11 mouse cellular contexts compared by ENCODE assay signal in the genomic region with DNA sequence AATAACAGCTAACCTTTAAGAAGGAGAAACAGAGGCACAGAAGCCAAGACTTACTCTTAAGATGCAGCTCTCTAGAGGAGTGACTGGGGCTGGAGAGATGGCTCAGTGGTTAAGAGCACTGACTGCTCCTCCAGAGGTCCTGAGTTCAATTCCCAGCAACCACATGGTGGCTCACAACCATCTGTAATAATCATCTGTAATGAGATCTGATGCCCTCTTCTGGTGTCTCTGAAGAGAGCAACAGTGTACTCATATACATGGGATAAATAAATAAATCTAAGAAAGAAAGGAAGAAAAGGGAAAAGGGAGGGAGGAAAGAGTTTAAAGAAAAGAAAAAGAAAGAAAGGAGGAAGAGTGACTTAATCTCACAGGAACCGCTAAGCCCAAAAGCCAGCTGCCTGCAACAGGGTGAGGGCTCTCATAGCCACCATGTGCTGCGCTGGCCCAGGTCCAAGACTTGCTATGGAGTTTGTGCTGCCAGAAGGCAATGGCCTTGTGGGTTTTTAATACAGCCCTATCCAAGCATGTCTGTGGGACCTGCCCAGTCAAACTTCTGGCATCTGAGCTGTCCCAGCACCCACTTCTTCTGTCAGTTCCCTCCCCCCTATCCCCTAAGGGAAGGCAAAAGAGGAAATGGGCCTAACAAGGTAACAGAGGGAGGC.
DNase-seq lines count a peak whose midpoint lies in the region; ATAC-seq lines count a peak whose summit lies in the region.
"Had no signal": no experiment of that assay in that cellular context is flagged by ENCODE, and none has a peak within 500 bp of the region (broad histone marks: within the 10 kb centered on the region; RNA-seq: fewer than 3 reads in every experiment).

No protein-coding gene starts in this region.

- no peaks in the 10 kb centered on the region for H3K9me3 ChIP-seq in hindbrain, embryonic 14.5 days (ENCODE audit: control insufficient read depth, low read length)
- no peaks in the 10 kb centered on the region for H3K9me3 ChIP-seq in hindbrain, embryonic 16.5 days (ENCODE audit: control insufficient read depth, low read length)
- no peaks in the 10 kb centered on the region for H3K9me3 ChIP-seq in hindbrain, embryonic 11.5 days (ENCODE audit: control insufficient read depth, low read length)
- H3K9me3 ChIP-seq: embryonic facial prominence, embryonic 12.5 days; midbrain, embryonic 15.5 days had no signal

- ATAC-seq in hindbrain, embryonic 14.5 days (ENCODE audit: low FRiP score), result no peak
- ATAC-seq in hindbrain, embryonic 16.5 days, result no peak
- ATAC-seq in hindbrain, embryonic 11.5 days (ENCODE audit: low FRiP score), result no peak
- ATAC-seq: midbrain, embryonic 15.5 days had no signal

- no peaks in the 10 kb centered on the region for H3K4me1 ChIP-seq in hindbrain, embryonic 14.5 days (replicated peaks; ENCODE audit: control insufficient read depth, insufficient read depth, low read length)
- no peaks in the 10 kb centered on the region for H3K4me1 ChIP-seq in hindbrain, embryonic 16.5 days (ENCODE audit: control insufficient read depth, insufficient read depth, low read depth, low read length)
- no peaks in the 10 kb centered on the region for H3K4me1 ChIP-seq in hindbrain, embryonic 11.5 days (replicated peaks; ENCODE audit: control insufficient read depth, insufficient read depth, low read length)
- H3K4me1 ChIP-seq: midbrain, embryonic 15.5 days had no signal

- H3K27me3 ChIP-seq in hindbrain, embryonic 14.5 days (ENCODE audit: control insufficient read depth, insufficient read depth, low read length), result no peaks in the 10 kb centered on the region
- H3K27me3 ChIP-seq in hindbrain, embryonic 16.5 days (replicated peaks; ENCODE audit: control insufficient read depth, insufficient read depth, low read length), result no peaks in the 10 kb centered on the region
- no peaks in the 10 kb centered on the region for H3K27me3 ChIP-seq in hindbrain, embryonic 11.5 days (ENCODE audit: control insufficient read depth, insufficient read depth, low read length)
- H3K27me3 ChIP-seq: embryonic facial prominence, embryonic 12.5 days; midbrain, embryonic 15.5 days had no signal

- H3K4me2 ChIP-seq in hindbrain, embryonic 14.5 days (replicated peaks), result no peak overlapping the region
- H3K4me2 ChIP-seq in hindbrain, embryonic 16.5 days (ENCODE audit: low read length), result no peak overlapping the region
- no peak overlapping the region for H3K4me2 ChIP-seq in hindbrain, embryonic 11.5 days (replicated peaks; ENCODE audit: low read depth, low read length)
- H3K4me2 ChIP-seq: embryonic facial prominence, embryonic 12.5 days; midbrain, embryonic 15.5 days had no signal

- H3K9ac ChIP-seq in hindbrain, embryonic 14.5 days, result no peak overlapping the region
- H3K9ac ChIP-seq in hindbrain, embryonic 16.5 days (ENCODE audit: low read depth, low read length), result no peak overlapping the region
- H3K9ac ChIP-seq in hindbrain, embryonic 11.5 days (ENCODE audit: low read depth, low read length), result no peak overlapping the region
- H3K9ac ChIP-seq: embryonic facial prominence, embryonic 12.5 days; midbrain, embryonic 15.5 days had no signal

- H3K36me3 ChIP-seq in hindbrain, embryonic 14.5 days (replicated peaks; ENCODE audit: control insufficient read depth, insufficient read depth), result no peaks in the 10 kb centered on the region
- no peaks in the 10 kb centered on the region for H3K36me3 ChIP-seq in hindbrain, embryonic 16.5 days (ENCODE audit: control insufficient read depth, insufficient read depth, low read length)
- no peaks in the 10 kb centered on the region for H3K36me3 ChIP-seq in hindbrain, embryonic 11.5 days (ENCODE audit: control insufficient read depth, insufficient read depth, low read length)
- H3K36me3 ChIP-seq: embryonic facial prominence, embryonic 12.5 days; midbrain, embryonic 15.5 days had no signal

- WGBS in hindbrain, embryonic 14.5 days, result 83% methylated on average over 2 of the region's 2 CpGs
- WGBS in hindbrain, embryonic 16.5 days, result 81% methylated on average over 2 of the region's 2 CpGs
- WGBS in hindbrain, embryonic 11.5 days, result 93% methylated on average over 2 of the region's 2 CpGs

- H3K4me3 ChIP-seq in hindbrain, embryonic 14.5 days (replicated peaks; ENCODE audit: low read length), result no peak overlapping the region
- no peak overlapping the region for H3K4me3 ChIP-seq in hindbrain, embryonic 16.5 days (ENCODE audit: low read length)
- no peak overlapping the region for H3K4me3 ChIP-seq in hindbrain, embryonic 11.5 days (ENCODE audit: low read depth, low read length)
- H3K4me3 ChIP-seq: embryonic facial prominence, embryonic 12.5 days; midbrain, embryonic 15.5 days had no signal

- no peak overlapping the region for H3K27ac ChIP-seq in hindbrain, embryonic 14.5 days
- no peak overlapping the region for H3K27ac ChIP-seq in hindbrain, embryonic 16.5 days (ENCODE audit: low read depth, low read length)
- H3K27ac ChIP-seq in hindbrain, embryonic 11.5 days (ENCODE audit: low read depth, low read length), result no peak overlapping the region
- H3K27ac ChIP-seq: embryonic facial prominence, embryonic 12.5 days; midbrain, embryonic 15.5 days had no signal

- DNase-seq in hindbrain, embryonic 14.5 days (ENCODE audit: low spot score), result peak; percentile 46
- DNase-seq in retina, postnatal 1 day, result peak; percentile 43
- no peak for DNase-seq in retina, embryonic 14.5 days (ENCODE audit: low spot score)
- peak; percentile 88 to 92 for DNase-seq in cerebellum, postnatal 10 days
- peak; percentile 19 for DNase-seq in retina, postnatal 7 days (ENCODE audit: low read depth, low spot score)
- DNase-seq in hindbrain, embryonic 11.5 days (ENCODE audit: low spot score), result no peak
- DNase-seq in layer of hippocampus, postnatal 36 days, result no peak
- DNase-seq: right cerebral cortex, postnatal 4 days had no signal

Comparison
In these comparisons a context has a peak if more than half of its experiments do, and no peak if none do; other contexts are left out.
1. DNase-seq: peak in hindbrain, embryonic 14.5 days (single experiment), retina, postnatal 1 day (single experiment), cerebellum, postnatal 10 days (2 of 2) and retina, postnatal 7 days (single experiment); none in retina, embryonic 14.5 days (single experiment), hindbrain, embryonic 11.5 days (single experiment) and layer of hippocampus, postnatal 36 days (0 of 2).